Mouse (Mus musculus): ENCODE data around the gene Pgap3. TPM values are rescaled to one million over a fixed set of nuclear protein-coding genes. Genes with fewer than 3 reads are reported as not detected.

Gene Pgap3
- 6.4 and 6.9 TPM in 2 replicates for polyA plus RNA-seq (2014; fragmentation: Nextera tagmentation; extraction: Ambion mirVana)

GRCm38 (mm10) chr11:98400161-98400726 is at the start of gene Pgap3:
TSS of gene Pgap3 (minus strand) at chr11:98400490.
- H3K36me3 ChIP-seq (replicated peaks; ENCODE audit: control insufficient read depth, insufficient read depth) = 0 out of 2 replicates have a peak, but pooled peaks cover 4% of the 10 kb centered on the region
- H3K4me1 ChIP-seq (replicated peaks; ENCODE audit: control insufficient read depth, insufficient read depth, low read length) = peaks cover 12% of the 10 kb centered on the region
- H3K4me2 ChIP-seq (replicated peaks) = peak within 1 kb of the TSS; percentile 83
- peak within 1 kb of the TSS; percentile 51 for H3K4me3 ChIP-seq (replicated peaks; ENCODE audit: low read length)
- peak; percentile 95 for ATAC-seq (ENCODE audit: low FRiP score)
- H3K9me3 ChIP-seq (ENCODE audit: control insufficient read depth, low read length) = no peaks in the 10 kb centered on the region
- peak within 1 kb of the TSS; percentile 94 for H3K27ac ChIP-seq
- H3K27me3 ChIP-seq (ENCODE audit: control insufficient read depth, insufficient read depth, low read length) = no peaks in the 10 kb centered on the region; the same call in 1 of the 2 replicates
- WGBS = under 1% methylated on average over 40 of the region's 40 CpGs
- peak within 1 kb of the TSS; percentile 68 for H3K9ac ChIP-seq
- peak; percentile 87 for DNase-seq (ENCODE audit: low spot score)

- Histone ChIP-seq H3K9me3 (ENCODE audit: control insufficient read depth, low read length) (no peaks in the 10 kb centered on the region), H3K27me3 (ENCODE audit: control insufficient read depth, insufficient read depth, low read length) (peaks cover 41% of the 10 kb centered on the region), H3K4me1 (replicated peaks; ENCODE audit: control insufficient read depth, insufficient read depth, low read length) (no peaks in the 10 kb centered on the region; the same call in 1 of the 2 replicates), H3K4me3 (replicated peaks; ENCODE audit: low read length) (no peak overlapping the region), H3K27ac (no peak overlapping the region), H3K4me2 (replicated peaks) (no peak overlapping the region), H3K36me3 (replicated peaks; ENCODE audit: control insufficient read depth, insufficient read depth) (no peaks in the 10 kb centered on the region), H3K9ac (no peak overlapping the region)
- DNase-seq (ENCODE audit: low spot score) (no peak), ATAC-seq (ENCODE audit: low FRiP score) (no peak)
- WGBS = 86% methylated on average over 3 of the region's 3 CpGs
Observed at GRCm38 (mm10) chr11:98449419-98449818, 49.1 kb upstream of the Pgap3 start.

- Histone ChIP-seq H3K4me3 (replicated peaks; ENCODE audit: low read length) (no peak overlapping the region), H3K27me3 (ENCODE audit: control insufficient read depth, insufficient read depth, low read length) (peaks cover 41% of the 10 kb centered on the region), H3K4me1 (replicated peaks; ENCODE audit: control insufficient read depth, insufficient read depth, low read length) (no peaks in the 10 kb centered on the region; the same call in 1 of the 2 replicates), H3K9me3 (ENCODE audit: control insufficient read depth, low read length) (no peaks in the 10 kb centered on the region), H3K4me2 (replicated peaks) (no peak overlapping the region), H3K27ac (no peak overlapping the region), H3K9ac (no peak overlapping the region), H3K36me3 (replicated peaks; ENCODE audit: control insufficient read depth, insufficient read depth) (no peaks in the 10 kb centered on the region)
- no peak for DNase-seq (ENCODE audit: low spot score)
- ATAC-seq (ENCODE audit: low FRiP score) = no peak
- WGBS = 41% methylated on average over 13 of the region's 13 CpGs
Observed at GRCm38 (mm10) chr11:98448191-98448790, 48.0 kb upstream of the Pgap3 start.

GRCm38 (mm10) chr11:98447475-98447834 is 47.2 kb upstream of the Pgap3 start:
- Histone ChIP-seq H3K27me3 (ENCODE audit: control insufficient read depth, insufficient read depth, low read length) (peaks cover 41% of the 10 kb centered on the region), H3K27ac (no peak overlapping the region), H3K36me3 (replicated peaks; ENCODE audit: control insufficient read depth, insufficient read depth) (no peaks in the 10 kb centered on the region), H3K4me1 (replicated peaks; ENCODE audit: control insufficient read depth, insufficient read depth, low read length) (no peaks in the 10 kb centered on the region; the same call in 1 of the 2 replicates), H3K4me2 (replicated peaks) (peak overlapping the region; percentile 30; the same call in 1 of the 2 replicates), H3K9me3 (ENCODE audit: control insufficient read depth, low read length) (no peaks in the 10 kb centered on the region), H3K4me3 (replicated peaks; ENCODE audit: low read length) (peak overlapping the region; percentile 14; the same call in 1 of the 2 replicates), H3K9ac (no peak overlapping the region)
- WGBS = 12% methylated on average over 7 of the region's 7 CpGs
- DNase-seq (ENCODE audit: low spot score) (no peak), ATAC-seq (ENCODE audit: low FRiP score) (no peak)

- Histone ChIP-seq H3K27ac (no peak overlapping the region), H3K9me3 (ENCODE audit: control insufficient read depth, low read length) (no peaks in the 10 kb centered on the region), H3K4me1 (replicated peaks; ENCODE audit: control insufficient read depth, insufficient read depth, low read length) (no peaks in the 10 kb centered on the region; the same call in 1 of the 2 replicates), H3K4me2 (replicated peaks) (peak overlapping the region; percentile 30), H3K4me3 (replicated peaks; ENCODE audit: low read length) (peak overlapping the region; percentile 14; the same call in 1 of the 2 replicates), H3K27me3 (ENCODE audit: control insufficient read depth, insufficient read depth, low read length) (peaks cover 41% of the 10 kb centered on the region), H3K9ac (no peak overlapping the region; the same call in 1 of the 2 replicates), H3K36me3 (replicated peaks; ENCODE audit: control insufficient read depth, insufficient read depth) (no peaks in the 10 kb centered on the region)
- WGBS = under 1% methylated on average over 33 of the region's 33 CpGs
- ATAC-seq (ENCODE audit: low FRiP score) (no peak), DNase-seq (ENCODE audit: low spot score) (no peak)
Observed at GRCm38 (mm10) chr11:98446562-98447474, 46.5 kb upstream of the Pgap3 start.

- no peak within 1 kb of the TSS; the same call in 1 of the 2 replicates for H3K9ac ChIP-seq
- no peaks in the 10 kb centered on the region; the same call in 1 of the 2 replicates for H3K4me1 ChIP-seq (replicated peaks; ENCODE audit: control insufficient read depth, insufficient read depth, low read length)
- no peaks in the 10 kb centered on the region for H3K9me3 ChIP-seq (ENCODE audit: control insufficient read depth, low read length)
- ATAC-seq (ENCODE audit: low FRiP score) = no peak
- H3K27ac ChIP-seq = no peak within 1 kb of the TSS
- DNase-seq (ENCODE audit: low spot score) = no peak
- peak within 1 kb of the TSS; percentile 14; the same call in 1 of the 2 replicates for H3K4me3 ChIP-seq (replicated peaks; ENCODE audit: low read length)
- peak within 1 kb of the TSS; percentile 30 for H3K4me2 ChIP-seq (replicated peaks)
- H3K36me3 ChIP-seq (replicated peaks; ENCODE audit: control insufficient read depth, insufficient read depth) = no peaks in the 10 kb centered on the region
- peaks cover 41% of the 10 kb centered on the region for H3K27me3 ChIP-seq (ENCODE audit: control insufficient read depth, insufficient read depth, low read length)
- 11% methylated on average over 5 of the region's 5 CpGs for WGBS
Observed at GRCm38 (mm10) chr11:98446213-98446561, 45.9 kb upstream of the Pgap3 start, which contains the start of gene Grb7. TSS of gene Grb7 (plus strand) at chr11:98446394.

GRCm38 (mm10) chr11:98445679-98446078 is 45.4 kb upstream of the Pgap3 start:
- Histone ChIP-seq H3K4me3 (replicated peaks; ENCODE audit: low read length) (no peak overlapping the region), H3K4me1 (replicated peaks; ENCODE audit: control insufficient read depth, insufficient read depth, low read length) (no peaks in the 10 kb centered on the region; the same call in 1 of the 2 replicates), H3K9me3 (ENCODE audit: control insufficient read depth, low read length) (no peaks in the 10 kb centered on the region), H3K27me3 (ENCODE audit: control insufficient read depth, insufficient read depth, low read length) (peaks cover 41% of the 10 kb centered on the region), H3K36me3 (replicated peaks; ENCODE audit: control insufficient read depth, insufficient read depth) (no peaks in the 10 kb centered on the region), H3K27ac (no peak overlapping the region), H3K4me2 (replicated peaks) (no peak overlapping the region), H3K9ac (no peak overlapping the region)
- no peak for ATAC-seq (ENCODE audit: low FRiP score)
- no peak for DNase-seq (ENCODE audit: low spot score)
- 59% methylated on average over 4 of the region's 4 CpGs for WGBS

GRCm38 (mm10) chr11:98445238-98445637 is 44.9 kb upstream of the Pgap3 start:
- H3K27me3 ChIP-seq (ENCODE audit: control insufficient read depth, insufficient read depth, low read length) = peaks cover 41% of the 10 kb centered on the region
- no peak overlapping the region for H3K4me2 ChIP-seq (replicated peaks)

GRCm38 (mm10) chr11:98443688-98444087 is 43.4 kb upstream of the Pgap3 start:
- Histone ChIP-seq H3K36me3 (replicated peaks; ENCODE audit: control insufficient read depth, insufficient read depth) (no peaks in the 10 kb centered on the region), H3K4me1 (replicated peaks; ENCODE audit: control insufficient read depth, insufficient read depth, low read length) (no peaks in the 10 kb centered on the region; the same call in 1 of the 2 replicates), H3K9me3 (ENCODE audit: control insufficient read depth, low read length) (no peaks in the 10 kb centered on the region), H3K4me3 (replicated peaks; ENCODE audit: low read length) (no peak overlapping the region), H3K27me3 (ENCODE audit: control insufficient read depth, insufficient read depth, low read length) (peaks cover 36% of the 10 kb centered on the region), H3K27ac (no peak overlapping the region), H3K4me2 (replicated peaks) (no peak overlapping the region), H3K9ac (no peak overlapping the region)
- no peak for DNase-seq (ENCODE audit: low spot score)
- ATAC-seq (ENCODE audit: low FRiP score) = no peak
- 96% methylated on average over 1 of the region's 1 CpGs for WGBS

More at GRCm38 (mm10) chr11:98445238-98445637, 44.9 kb upstream of the Pgap3 start:
- Histone ChIP-seq H3K27ac (no peak overlapping the region), H3K4me3 (replicated peaks; ENCODE audit: low read length) (no peak overlapping the region), H3K36me3 (replicated peaks; ENCODE audit: control insufficient read depth, insufficient read depth) (no peaks in the 10 kb centered on the region), H3K9me3 (ENCODE audit: control insufficient read depth, low read length) (no peaks in the 10 kb centered on the region), H3K4me1 (replicated peaks; ENCODE audit: control insufficient read depth, insufficient read depth, low read length) (no peaks in the 10 kb centered on the region; the same call in 1 of the 2 replicates), H3K9ac (no peak overlapping the region)
- DNase-seq (ENCODE audit: low spot score) = no peak
- 67% methylated on average over 1 of the region's 1 CpGs for WGBS
- no peak for ATAC-seq (ENCODE audit: low FRiP score)
